Mouse (Mus musculus): ENCODE measurements around the gene Scamp5.
A peak's percentile ranks its signal among the peaks of the same experiment; 100 is the strongest.
"Not testable (repeated sequence)": the region's sequence is repeated elsewhere in the genome, so short reads cannot be mapped to it uniquely, and the experiment has no call there.

Gene Scamp5

GRCm38 (mm10) chr9:57452624-57453462 lies 15.0 kb downstream of the Scamp5 start:
- DNase-seq (ENCODE audit: low spot score): no peak

DNA sequence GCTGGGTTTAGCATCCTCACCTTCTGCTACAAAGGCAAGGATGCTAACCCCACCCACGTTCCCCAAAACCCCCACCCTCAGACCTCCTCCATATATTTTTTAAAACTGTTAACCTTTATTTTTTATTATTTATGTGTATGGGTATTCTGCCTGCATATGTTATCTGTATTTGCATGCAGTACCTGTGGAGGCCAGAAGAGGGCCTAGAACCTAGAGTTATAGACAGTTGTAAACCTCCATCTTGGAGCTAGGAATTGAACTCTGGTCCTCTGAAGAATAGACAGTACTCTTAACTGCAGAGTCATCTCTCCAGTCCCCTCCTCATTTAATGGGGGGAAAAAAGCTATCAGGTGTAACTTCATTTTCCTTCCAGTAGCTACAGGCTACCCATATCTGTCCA lies 18.1 kb downstream of the Scamp5 start:
- no peak for DNase-seq (ENCODE audit: low spot score)

- DNase-seq (ENCODE audit: low spot score): no peak
These were observed 27.2 kb downstream of the Scamp5 start for GRCm38 (mm10) chr9:57440620-57441019.

- DNase-seq (ENCODE audit: low spot score): peak; percentile 79
These were observed 28.2 kb downstream of the Scamp5 start, which contains the start of gene Ppcdc for GRCm38 (mm10) chr9:57439522-57440295. Gene Ppcdc (minus strand): TSS chr9:57440124.

DNA sequence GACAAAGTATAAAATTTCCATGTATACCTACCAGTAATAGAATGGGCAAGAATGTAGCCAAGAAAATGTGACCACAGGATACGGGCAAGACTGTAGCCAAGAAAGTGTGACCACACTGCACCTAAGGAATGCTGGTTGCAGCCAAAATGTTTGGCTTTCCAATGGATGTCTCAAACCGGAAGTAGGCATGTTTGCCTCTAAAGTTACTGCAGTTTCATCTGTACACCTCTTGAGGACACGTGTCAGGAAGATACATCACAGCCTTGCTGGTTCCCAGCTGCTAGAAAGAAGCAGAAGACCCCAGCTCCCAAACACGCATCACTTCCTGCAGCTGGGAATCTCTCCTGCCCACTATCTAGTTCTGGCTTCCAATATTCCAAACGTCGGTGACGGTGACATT lies 28.8 kb downstream of the Scamp5 start:
- no peak for DNase-seq (ENCODE audit: low spot score)

DNA sequence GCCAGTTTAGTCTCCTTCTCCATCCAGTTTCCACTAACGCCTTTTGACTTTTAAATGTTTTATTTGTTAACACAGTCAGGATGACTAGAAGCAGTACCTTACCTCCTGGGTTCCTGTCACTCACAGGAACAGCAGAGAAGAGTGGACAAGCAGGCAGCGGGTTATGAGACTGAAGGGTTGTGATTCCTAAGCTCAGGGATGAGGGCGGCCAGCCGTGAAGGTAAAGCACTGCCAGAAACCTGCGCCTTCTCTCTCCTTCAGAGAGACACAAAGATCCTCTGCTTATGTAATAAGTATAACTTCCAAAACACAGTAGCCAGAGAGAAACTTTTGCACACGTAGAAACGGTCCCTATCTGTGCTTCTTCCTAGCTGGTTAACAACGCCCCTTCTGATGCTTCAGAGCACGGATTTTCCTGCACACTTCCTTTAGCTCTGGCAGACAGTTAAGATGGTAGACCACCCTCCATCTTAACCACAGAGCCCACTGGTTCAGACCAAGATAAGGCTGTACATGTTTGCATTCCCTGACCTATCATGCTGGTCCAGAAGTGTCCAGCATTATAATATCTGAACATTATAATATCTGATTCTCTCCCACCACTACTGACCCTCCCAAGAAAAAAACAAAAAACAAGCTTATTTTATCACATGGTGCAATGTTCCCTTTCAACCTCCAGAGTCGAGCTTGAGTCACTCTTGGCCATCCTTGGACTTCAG lies 29.8 kb downstream of the Scamp5 start:
- no peak for DNase-seq (ENCODE audit: low spot score)

GRCm38 (mm10) chr9:57436166-57436565 lies 31.7 kb downstream of the Scamp5 start:
- no peak for DNase-seq (ENCODE audit: low spot score)

GRCm38 (mm10) chr9:57434405-57435165 lies 33.3 kb downstream of the Scamp5 start:
- no peak for DNase-seq (ENCODE audit: low spot score)

GRCm38 (mm10) chr9:57433097-57434032 lies 34.5 kb downstream of the Scamp5 start:
- peak; percentile 59 for DNase-seq (ENCODE audit: low spot score)

GRCm38 (mm10) chr9:57432480-57432879 lies 35.4 kb downstream of the Scamp5 start:
- DNase-seq (ENCODE audit: low spot score): no peak

GRCm38 (mm10) chr9:57431202-57431601 lies 36.7 kb downstream of the Scamp5 start:
- DNase-seq (ENCODE audit: low spot score): no peak

- no peak for DNase-seq (ENCODE audit: low spot score)
These were observed 39.5 kb downstream of the Scamp5 start for GRCm38 (mm10) chr9:57428391-57428790.

- DNase-seq (ENCODE audit: low spot score): no peak
These were observed 39.9 kb downstream of the Scamp5 start for GRCm38 (mm10) chr9:57427937-57428336.

- DNase-seq (ENCODE audit: low spot score): not testable (repeated sequence)
These were observed 40.7 kb downstream of the Scamp5 start for GRCm38 (mm10) chr9:57427123-57427522.

DNA sequence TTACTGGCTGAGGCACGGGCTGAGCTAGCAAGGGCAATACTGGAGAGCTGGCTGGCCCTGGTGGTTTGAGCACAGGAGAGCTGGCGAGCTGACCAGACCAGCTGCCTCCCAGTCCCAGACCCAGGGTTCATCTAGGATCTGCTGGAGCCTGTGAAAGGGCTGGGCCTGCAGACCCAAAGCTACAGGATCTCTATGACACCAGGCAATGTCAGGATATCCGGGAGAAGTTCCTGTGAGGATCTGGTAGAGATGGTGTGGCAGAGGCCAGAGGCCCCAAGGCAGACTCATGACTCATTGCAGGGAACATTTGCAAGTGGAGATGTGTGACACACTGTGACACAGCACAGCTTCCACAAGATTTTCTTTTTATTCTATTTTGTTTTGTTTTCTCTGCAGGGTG lies 42.7 kb downstream of the Scamp5 start:
- no peak for DNase-seq (ENCODE audit: low spot score)

DNA sequence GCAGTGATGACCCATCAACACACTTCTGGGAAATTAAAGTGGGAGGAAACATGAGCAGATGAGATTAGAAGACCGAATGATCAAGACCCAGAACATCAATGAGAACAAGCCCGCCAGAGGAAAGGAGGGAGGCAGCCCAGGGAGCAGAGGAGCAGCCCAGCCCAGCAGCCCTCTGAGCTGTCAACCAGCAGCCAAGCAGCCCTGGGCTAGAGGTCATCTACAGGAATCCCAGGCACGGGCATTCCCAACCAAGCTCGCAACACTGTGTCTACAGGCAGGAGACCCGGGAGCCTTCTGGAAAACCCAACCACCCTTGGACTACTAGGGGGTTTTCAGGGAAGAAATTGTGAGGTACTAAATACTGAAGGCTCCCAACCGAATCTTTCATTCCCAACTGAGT lies 43.8 kb downstream of the Scamp5 start:
- no peak for DNase-seq (ENCODE audit: low spot score)

DNA sequence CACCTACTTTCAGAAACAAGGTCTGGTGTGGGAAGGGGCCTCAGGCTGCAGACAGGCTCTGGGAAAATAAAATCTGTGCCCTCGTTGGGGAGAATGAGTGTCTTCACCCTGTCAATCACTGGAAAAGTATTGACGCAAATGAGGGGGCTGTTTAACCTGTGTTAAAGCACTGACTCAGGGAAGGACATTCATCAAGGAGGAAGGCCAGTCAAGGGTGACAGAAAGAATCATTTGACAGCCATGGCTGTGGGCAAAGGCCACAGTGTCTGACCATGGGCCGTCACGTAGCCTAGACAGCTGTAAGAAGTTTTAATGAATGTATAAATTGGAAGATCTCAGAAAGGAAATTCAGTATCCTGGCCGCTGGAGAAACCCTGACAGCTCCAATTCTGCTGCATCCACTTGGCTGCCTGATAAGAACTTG lies 46.2 kb downstream of the Scamp5 start:
- no peak for DNase-seq (ENCODE audit: low spot score)

DNA sequence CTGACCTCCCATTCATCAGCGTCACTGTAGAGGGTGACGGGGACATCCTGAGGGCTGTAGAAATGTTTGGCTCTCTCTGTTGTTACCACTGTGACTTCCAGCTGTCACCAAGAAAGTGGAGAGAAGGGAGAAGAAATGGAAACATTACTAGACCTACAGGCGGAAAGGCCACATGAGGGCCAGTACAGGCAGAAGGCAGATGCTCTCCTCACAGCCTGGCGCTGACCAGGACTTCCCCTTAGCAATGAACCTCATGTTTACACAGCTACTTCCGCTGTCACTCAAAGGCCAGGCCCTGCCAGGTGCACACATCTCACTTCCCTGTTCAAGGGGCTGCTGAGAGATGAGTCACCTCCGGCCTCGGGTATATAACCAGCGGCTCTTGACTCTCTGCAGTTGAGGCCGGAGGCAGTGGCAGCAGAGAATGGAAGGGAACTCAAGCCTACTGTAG lies 46.7 kb downstream of the Scamp5 start:
- peak; percentile 63 for DNase-seq (ENCODE audit: low spot score)

GRCm38 (mm10) chr9:57420321-57421120 lies 47.3 kb downstream of the Scamp5 start:
- DNase-seq (ENCODE audit: low spot score): peak; percentile 19
